Mouse (Mus musculus) left cerebral cortex, postnatal 14 days (tissue): ENCODE results near the gene Olfr186. TPM values are rescaled to one million over a fixed set of nuclear protein-coding genes. Genes with fewer than 3 reads are reported as not detected.
"Not testable (repeated sequence)": the region's sequence is repeated elsewhere in the genome, so short reads cannot be mapped to it uniquely, and the experiment has no call there.

ENCODE experiments used
- DNase-seq, 2 experiments: peaks; one replicate each; pipeline ENCODE4 v3.0.0; 2021 to 2022; ENCODE audit warnings: low spot score in 2 of 2, mixed read lengths in 1 of 2
- intact Hi-C: fragments of 180-260 bp; cut with DNase I; formaldehyde crosslinking; loops from one replicate; pipeline ENCODE4 v1.15.1; 2025
- long read RNA-seq, 2 experiments: library from polyadenylated mRNA; stranded (forward); transcript quantifications; one replicate each; pipeline ENCODE4 v2.0.0; 2021
- total RNA-seq, 2 experiments: library from RNA; stranded (reverse); gene quantifications; 2 replicates each; pipeline ENCODE4 v1.2.3; 2021

Olfr186 gene
- total RNA-seq: not detected
- long read RNA-seq, experiment 1: 0 reads
- long read RNA-seq, experiment 2: 0 reads

GRCm38 (mm10) chr16:59030191-59030590, at the start of gene Olfr186:
Gene Olfr186, minus strand, starts transcription at chr16:59030291.
- intact Hi-C loops: no loop called here
- no peak for DNase-seq

- intact Hi-C loops: no loop called here
- DNase-seq: no peak
Observed at GRCm38 (mm10) chr16:59077905-59078304, 47.8 kb upstream of the Olfr186 start, which contains the start of gene Olfr190. Gene Olfr190, minus strand, starts transcription at chr16:59078005.

- intact Hi-C loops: no loop called here
Observed at GRCm38 (mm10) chr16:59073520-59073919, 43.4 kb upstream of the Olfr186 start.

GRCm38 (mm10) chr16:59071755-59072154, 41.7 kb upstream of the Olfr186 start:
- DNase-seq: no peak
- intact Hi-C loops: no loop called here

More at GRCm38 (mm10) chr16:59073520-59073919, 43.4 kb upstream of the Olfr186 start:
- no peak for DNase-seq

GRCm38 (mm10) chr16:59062411-59062810, 32.3 kb upstream of the Olfr186 start:
- intact Hi-C loops: not testable (repeated sequence)

GRCm38 (mm10) chr16:59049286-59049685, 19.2 kb upstream of the Olfr186 start:
- DNase-seq, intact Hi-C loops: not testable (repeated sequence)

More at GRCm38 (mm10) chr16:59062411-59062810, 32.3 kb upstream of the Olfr186 start:
- DNase-seq: not testable (repeated sequence)

- intact Hi-C loops: no loop called here
- no peak for DNase-seq
Observed at GRCm38 (mm10) chr16:59048860-59049259, 18.8 kb upstream of the Olfr186 start.

- intact Hi-C loops: no loop called here
Observed at GRCm38 (mm10) chr16:59047579-59047978, 17.5 kb upstream of the Olfr186 start.

GRCm38 (mm10) chr16:59045835-59046234, 15.7 kb upstream of the Olfr186 start:
- intact Hi-C loops: no loop called here
- DNase-seq: no peak

More at GRCm38 (mm10) chr16:59047579-59047978, 17.5 kb upstream of the Olfr186 start:
- DNase-seq: no peak

GRCm38 (mm10) chr16:59039710-59040109, 9.6 kb upstream of the Olfr186 start, which contains the start of gene Olfr187:
Gene Olfr187, minus strand, starts transcription at chr16:59039767.
- intact Hi-C loops: no loop called here
- no peak for DNase-seq

- intact Hi-C loops: no loop called here
Observed at GRCm38 (mm10) chr16:59013357-59014018, 16.6 kb downstream of the Olfr186 start.

GRCm38 (mm10) chr16:59007146-59007545, 22.9 kb downstream of the Olfr186 start:
- DNase-seq: no peak
- intact Hi-C loops: no loop called here

More at GRCm38 (mm10) chr16:59013357-59014018, 16.6 kb downstream of the Olfr186 start:
- DNase-seq: no peak

- intact Hi-C loops: no loop called here
- DNase-seq: no peak
Observed at GRCm38 (mm10) chr16:58995057-58995456, 35.0 kb downstream of the Olfr186 start, which contains the start of gene Olfr183. Gene Olfr183, plus strand, starts transcription at chr16:58995357.

Other genes starting within 250 kb of the Olfr186 start
- gene Olfr173, start 230.0 kb downstream of the Olfr186 start, total RNA-seq: not detected
- gene Olfr175-ps1, start 203.5 kb downstream of the Olfr186 start, total RNA-seq: not detected
- not detected for gene Olfr177, start 155.5 kb downstream of the Olfr186 start, total RNA-seq
- not detected for gene Olfr178, start 138.2 kb downstream of the Olfr186 start, total RNA-seq
- gene Olfr181, start 101.5 kb downstream of the Olfr186 start, total RNA-seq: not detected
- gene Olfr180, start 100.9 kb downstream of the Olfr186 start, total RNA-seq: not detected
- not detected for gene Olfr183, start 34.9 kb downstream of the Olfr186 start, total RNA-seq
- gene Olfr187, start 9.5 kb upstream of the Olfr186 start, total RNA-seq: not detected
- gene Olfr190, start 47.7 kb upstream of the Olfr186 start, total RNA-seq: not detected
- not detected for gene Olfr191, start 59.5 kb upstream of the Olfr186 start, total RNA-seq
- gene Olfr193, start 81.6 kb upstream of the Olfr186 start, total RNA-seq: not detected
- gene Olfr194, start 90.8 kb upstream of the Olfr186 start, total RNA-seq: not detected
- not detected for gene Olfr195, start 116.8 kb upstream of the Olfr186 start, total RNA-seq
- gene Olfr196, start 140.2 kb upstream of the Olfr186 start, total RNA-seq: not detected
- not detected for gene Olfr198, start 173.2 kb upstream of the Olfr186 start, total RNA-seq
- not detected for gene Olfr199, start 189.5 kb upstream of the Olfr186 start, total RNA-seq
- not detected for gene Olfr201, start 242.3 kb upstream of the Olfr186 start, total RNA-seq